Mouse (Mus musculus) MEL (cell line): ENCODE results near the gene Tfdp2. TPM values are rescaled to one million over a fixed set of nuclear protein-coding genes. Genes with fewer than 3 reads are reported as not detected.

Experiments
- DNase-seq: peaks from one replicate; pipeline ENCODE4 v3.0.0; 2011; ENCODE audit warnings: low read depth, low spot score
- H3K27ac ChIP-seq: 2 replicates; pipeline ENCODE4 v1.5.1; 2012; ENCODE audit warnings: low read depth, mild to moderate bottlenecking, control low read depth, low read length, moderate library complexity; ENCODE audit not compliant: control insufficient read depth
- H3K27me3 ChIP-seq, 2 experiments: fragments of 150-350 bp in 1 of 2; sonication (generic) in 1 of 2; 2 replicates each; pipeline ENCODE4 v1.6.1; 2012; ENCODE audit warnings: low read length in 2 of 2, mild to moderate bottlenecking in 2 of 2, improper control_type of control experiment in 1 of 2, moderate library complexity in 1 of 2; ENCODE audit not compliant: insufficient read depth in 2 of 2, control insufficient read depth in 1 of 2
- H3K36me3 ChIP-seq, 2 experiments: 2 replicates each; pipeline ENCODE4 v1.6.1; 2012 to 2014; ENCODE audit warnings: low read length in 2 of 2, improper control_type of control experiment in 1 of 2, inconsistent platforms in 1 of 2, mild to moderate bottlenecking in 1 of 2; ENCODE audit not compliant: insufficient read depth in 2 of 2, control insufficient read depth in 1 of 2
- H3K4me1 ChIP-seq, 2 experiments: fragments of 150-350 bp in 1 of 2; sonication (generic) in 1 of 2; 2 replicates each; pipeline ENCODE4 v1.6.1; 2012; ENCODE audit warnings: low read length in 2 of 2, improper control_type of control experiment in 1 of 2, mild to moderate bottlenecking in 1 of 2; ENCODE audit not compliant: insufficient read depth in 2 of 2, control insufficient read depth in 1 of 2
- H3K4me3 ChIP-seq, 2 experiments: fragments of 150-350 bp in 1 of 2; sonication (generic) in 1 of 2; 2 replicates each; pipeline ENCODE4 v1.5.1; 2012; ENCODE audit warnings: low read depth in 2 of 2, low read length in 2 of 2, mild to moderate bottlenecking in 2 of 2, moderate library complexity in 2 of 2, control low read depth in 1 of 2, improper control_type of control experiment in 1 of 2; ENCODE audit not compliant: control insufficient read depth in 1 of 2, insufficient read depth in 1 of 2
- H3K79me2 ChIP-seq: 2 replicates; pipeline ENCODE4 v1.6.1; 2012; ENCODE audit warnings: mild to moderate bottlenecking, low read length, moderate library complexity; ENCODE audit not compliant: control insufficient read depth, poor library complexity, insufficient read depth
- H3K9ac ChIP-seq: 2 replicates; pipeline ENCODE4 v1.6.1; 2012; ENCODE audit warnings: low read depth, mild to moderate bottlenecking, control low read depth, low read length, moderate library complexity; ENCODE audit not compliant: control insufficient read depth, poor library complexity, severe bottlenecking
- H3K9me3 ChIP-seq: fragments of 150-350 bp; sonication (generic); replicated peaks from 2 replicates; pipeline ENCODE4 v1.6.1; 2012; ENCODE audit warnings: mild to moderate bottlenecking, low read length, improper control_type of control experiment, moderate library complexity; ENCODE audit not compliant: insufficient read depth
- BHLHE40 ChIP-seq: IDR thresholded peaks from 2 replicates; pipeline ENCODE4 v1.6.1; 2012; ENCODE audit warnings: low read depth, mild to moderate bottlenecking, inconsistent platforms, low read length, improper control_type of control experiment, borderline replicate concordance
- CTCF ChIP-seq, 3 experiments: IDR thresholded peaks in 2 of 3; conservative IDR thresholded peaks in 1 of 3; 2 replicates each; pipeline ENCODE4 v1.5.1; 2011 to 2012; ENCODE audit warnings: low read length in 3 of 3, low read depth in 2 of 3, mild to moderate bottlenecking in 2 of 3, improper control_type of control experiment in 1 of 3, inconsistent platforms in 1 of 3, mixed read lengths in 1 of 3, moderate library complexity in 1 of 3; ENCODE audit not compliant: control insufficient read depth in 1 of 3, insufficient read depth in 1 of 3, poor library complexity in 1 of 3, severe bottlenecking in 1 of 3
- EP300 ChIP-seq, 2 experiments: IDR thresholded peaks; 2 replicates each; pipeline ENCODE4 v1.6.1; 2011; ENCODE audit warnings: improper control_type of control experiment in 2 of 2, low read length in 2 of 2, low read depth in 1 of 2, mild to moderate bottlenecking in 1 of 2
- GABPA ChIP-seq: IDR thresholded peaks from 2 replicates; pipeline ENCODE4 v1.6.1; 2012; ENCODE audit warnings: low read depth, mild to moderate bottlenecking, inconsistent platforms, low read length, improper control_type of control experiment, moderate library complexity
- GATA1 ChIP-seq: IDR thresholded peaks from 2 replicates; pipeline ENCODE4 v1.6.1; 2011; ENCODE audit warnings: low read depth, low read length, improper control_type of control experiment
- HCFC1 ChIP-seq: IDR thresholded peaks from 2 replicates; pipeline ENCODE4 v1.6.1; 2012; ENCODE audit warnings: low read depth, mild to moderate bottlenecking, inconsistent platforms, low read length, improper control_type of control experiment, moderate library complexity
- KAT2A ChIP-seq: conservative IDR thresholded peaks from 2 replicates; pipeline ENCODE4 v1.6.1; 2012; ENCODE audit warnings: low read depth, low read length, improper control_type of control experiment, inconsistent platforms
- MEF2A ChIP-seq: IDR thresholded peaks from 2 replicates; pipeline ENCODE4 v1.6.1; 2014; ENCODE audit warnings: low read depth, mild to moderate bottlenecking, inconsistent platforms, low read length, improper control_type of control experiment; ENCODE audit not compliant: poor library complexity, insufficient replicate concordance, severe bottlenecking; ENCODE audit errors: extremely low read depth
- SMC3 ChIP-seq: IDR thresholded peaks from 2 replicates; pipeline ENCODE4 v1.6.1; 2011; ENCODE audit warnings: low read depth, low read length, improper control_type of control experiment
- TBP ChIP-seq: IDR thresholded peaks from 2 replicates; pipeline ENCODE4 v1.8.0; 2011; ENCODE audit warnings: low read depth, low read length, improper control_type of control experiment
- TCF12 ChIP-seq: IDR thresholded peaks from 2 replicates; pipeline ENCODE4 v1.6.1; 2014; ENCODE audit warnings: low read depth, mild to moderate bottlenecking, inconsistent platforms, low read length, improper control_type of control experiment, moderate library complexity
- USF1 ChIP-seq: IDR thresholded peaks from 2 replicates; pipeline ENCODE4 v1.6.1; 2014; ENCODE audit warnings: low read depth, mild to moderate bottlenecking, inconsistent platforms, low read length, improper control_type of control experiment, moderate library complexity
- ZMIZ1 ChIP-seq: IDR thresholded peaks from 2 replicates; pipeline ENCODE4 v1.6.1; 2012; ENCODE audit warnings: low read depth, mild to moderate bottlenecking, inconsistent platforms, low read length, improper control_type of control experiment, moderate library complexity
- ZNF384 ChIP-seq: IDR thresholded peaks from 2 replicates; pipeline ENCODE4 v1.6.1; 2012; ENCODE audit warnings: low read depth, mild to moderate bottlenecking, inconsistent platforms, low read length, improper control_type of control experiment
- polyA plus RNA-seq, 2 experiments: library from polyadenylated mRNA; stranded (reverse) in 1 of 2; unstranded in 1 of 2; fragments of >175 nt in 1 of 2; fragments of >200 nt in 1 of 2; gene quantifications; 2 replicates each; pipeline versions ENCODE4 v1.2.1 to v1.2.4; 2012; ENCODE audit warnings: low replicate concordance in 2 of 2, low read depth in 1 of 2; ENCODE audit not compliant: insufficient read length in 2 of 2, insufficient read depth in 1 of 2, missing spikeins in 1 of 2
- total RNA-seq: library from RNA; depleted of rRNA; stranded (reverse); fragments of 300-350 nt; gene quantifications from 2 replicates; pipeline ENCODE4 v1.2.3, GENCODE M21; 2012

Tfdp2 gene
- total and polyA plus RNA-seq, 3 experiments, result 7.7 to 15.4 TPM; not detected in 1

GRCm38 (mm10) chr9:96235477-96235876, 39.4 kb downstream of the Tfdp2 start:
- Histone ChIP-seq H3K9ac (no peak overlapping the region), H3K36me3 (peaks cover 0 to 6% of the 10 kb centered on the region in 2 experiments; a peak in 2 of 4 replicates), H3K27ac (no peak overlapping the region), H3K4me3 (no peak overlapping the region), H3K27me3 (no peaks in the 10 kb centered on the region), H3K4me1 (peaks cover 0 to 6% of the 10 kb centered on the region in 2 experiments; a peak in 2 of 4 replicates)
- DNase-seq, result no peak
- TF ChIP-seq GATA1, result no peak
- TF ChIP-seq KAT2A, result no peak
- no peak for TF ChIP-seq USF1
- no peak for TF ChIP-seq MEF2A
- no peak for TF ChIP-seq HCFC1
- no peak for TF ChIP-seq BHLHE40
- no peak for TF ChIP-seq GABPA
- TF ChIP-seq ZMIZ1, result no peak
- TF ChIP-seq SMC3, result no peak
- no peak for TF ChIP-seq EP300 (IDR thresholded peaks at IDR 0.05; ENCODE audit: low read depth in 1 of 2, low read length in 2 of 2)
- TF ChIP-seq TBP, result no peak
- TF ChIP-seq, all 39 proteins: peak for 0
- no peaks in the 10 kb centered on the region for H3K79me2 ChIP-seq
- H3K9me3 ChIP-seq, result no peaks in the 10 kb centered on the region

GRCm38 (mm10) chr9:96237391-96237790, 41.3 kb downstream of the Tfdp2 start:
- Histone ChIP-seq H3K4me3 (no peak overlapping the region), H3K9ac (no peak overlapping the region), H3K4me1 (peaks cover 5 to 9% of the 10 kb centered on the region in 2 experiments; a peak in 3 of 4 replicates), H3K36me3 (peaks cover 0 to 8% of the 10 kb centered on the region in 2 experiments; a peak in 2 of 4 replicates), H3K27me3 (no peaks in the 10 kb centered on the region), H3K27ac (no peak overlapping the region), H3K79me2 (no peaks in the 10 kb centered on the region), H3K9me3 (no peaks in the 10 kb centered on the region)
- TF ChIP-seq ZNF384 (0 out of 2 replicates have a peak, but pooled peaks have one; percentile 13), TCF12 (peak; percentile 34; the same call in 1 of the 2 replicates), EP300 (IDR thresholded peaks at IDR 0.05; ENCODE audit: low read depth in 1 of 2, low read length in 2 of 2) (peak in 1 of 2 experiments; percentile 67; a peak in 2 of 4 replicates), GATA1 (peak; percentile 42; the same call in 1 of the 2 replicates), CTCF (IDR thresholded peaks at IDR 0.05 in 2 of 3, conservative IDR thresholded peaks at IDR 0.05 in 1 of 3; ENCODE audit: control insufficient read depth in 1 of 3, insufficient read depth in 1 of 3, low read depth in 2 of 3, low read length in 3 of 3, poor library complexity in 1 of 3, severe bottlenecking in 1 of 3) (no peak)
- peak; percentile 20 for DNase-seq
